Mouse (Mus musculus) right cerebral cortex, postnatal 4 days (tissue): ENCODE measurements around the gene Pnpla7.
A peak's percentile ranks its signal among the peaks of the same experiment; 100 is the strongest.

Experiments
- DNase-seq: peaks from one replicate; pipeline ENCODE4 v3.0.0-alpha.2; 2022

The Pnpla7 gene

GRCm38 (mm10) chr2:24996471-24996870, 20.6 kb downstream of the Pnpla7 start:
- no peak for DNase-seq

GRCm38 (mm10) chr2:25000544-25001235, 24.9 kb downstream of the Pnpla7 start:
- DNase-seq: peak; percentile 33

- DNase-seq: no peak
These were observed 28.3 kb downstream of the Pnpla7 start for GRCm38 (mm10) chr2:25003946-25004786.

GRCm38 (mm10) chr2:25006767-25007166, 30.9 kb downstream of the Pnpla7 start:
- no peak for DNase-seq

GRCm38 (mm10) chr2:25008250-25008649, 32.4 kb downstream of the Pnpla7 start:
- DNase-seq: no peak

- no peak for DNase-seq
These were observed 46.8 kb downstream of the Pnpla7 start for GRCm38 (mm10) chr2:25022678-25023077.

GRCm38 (mm10) chr2:25025109-25025508, 49.3 kb downstream of the Pnpla7 start:
- no peak for DNase-seq

- no peak for DNase-seq
These were observed 59.2 kb downstream of the Pnpla7 start for GRCm38 (mm10) chr2:25034994-25035393.

- DNase-seq: no peak
These were observed 64.3 kb downstream of the Pnpla7 start for GRCm38 (mm10) chr2:25040089-25040488.

- DNase-seq: no peak
These were observed 75.1 kb downstream of the Pnpla7 start for GRCm38 (mm10) chr2:25050921-25051320.

- DNase-seq: no peak
These were observed 75.6 kb downstream of the Pnpla7 start for GRCm38 (mm10) chr2:25051450-25051849.

GRCm38 (mm10) chr2:25053101-25053500, 77.3 kb downstream of the Pnpla7 start:
- no peak for DNase-seq

GRCm38 (mm10) chr2:25054221-25055067, 78.6 kb downstream of the Pnpla7 start, which contains the start of gene Nsmf:
Gene Nsmf, plus strand, starts transcription at chr2:25054355.
- DNase-seq: peak; percentile 88

- peak; percentile 80 for DNase-seq
These were observed 79.2 kb downstream of the Pnpla7 start for GRCm38 (mm10) chr2:25055068-25055405.

- DNase-seq: no peak
These were observed 79.7 kb downstream of the Pnpla7 start for GRCm38 (mm10) chr2:25055409-25056155.

GRCm38 (mm10) chr2:25058926-25059325, 83.1 kb downstream of the Pnpla7 start:
- DNase-seq: no peak

- DNase-seq: no peak
These were observed 87.7 kb downstream of the Pnpla7 start for GRCm38 (mm10) chr2:25063523-25063922.

GRCm38 (mm10) chr2:25064285-25064684, 88.5 kb downstream of the Pnpla7 start:
- no peak for DNase-seq

- DNase-seq: no peak
These were observed 89.7 kb downstream of the Pnpla7 start for GRCm38 (mm10) chr2:25065537-25065936.

- DNase-seq: no peak
These were observed 90.7 kb downstream of the Pnpla7 start for GRCm38 (mm10) chr2:25066552-25066951.

GRCm38 (mm10) chr2:25069537-25069936, 93.7 kb downstream of the Pnpla7 start:
- DNase-seq: no peak

GRCm38 (mm10) chr2:25072398-25072797, 96.6 kb downstream of the Pnpla7 start:
- no peak for DNase-seq

- no peak for DNase-seq
These were observed 99.7 kb downstream of the Pnpla7 start for GRCm38 (mm10) chr2:25075506-25075905.
